Comparison of ENCODE assay signal across 18 mouse cellular contexts in the genomic region with DNA sequence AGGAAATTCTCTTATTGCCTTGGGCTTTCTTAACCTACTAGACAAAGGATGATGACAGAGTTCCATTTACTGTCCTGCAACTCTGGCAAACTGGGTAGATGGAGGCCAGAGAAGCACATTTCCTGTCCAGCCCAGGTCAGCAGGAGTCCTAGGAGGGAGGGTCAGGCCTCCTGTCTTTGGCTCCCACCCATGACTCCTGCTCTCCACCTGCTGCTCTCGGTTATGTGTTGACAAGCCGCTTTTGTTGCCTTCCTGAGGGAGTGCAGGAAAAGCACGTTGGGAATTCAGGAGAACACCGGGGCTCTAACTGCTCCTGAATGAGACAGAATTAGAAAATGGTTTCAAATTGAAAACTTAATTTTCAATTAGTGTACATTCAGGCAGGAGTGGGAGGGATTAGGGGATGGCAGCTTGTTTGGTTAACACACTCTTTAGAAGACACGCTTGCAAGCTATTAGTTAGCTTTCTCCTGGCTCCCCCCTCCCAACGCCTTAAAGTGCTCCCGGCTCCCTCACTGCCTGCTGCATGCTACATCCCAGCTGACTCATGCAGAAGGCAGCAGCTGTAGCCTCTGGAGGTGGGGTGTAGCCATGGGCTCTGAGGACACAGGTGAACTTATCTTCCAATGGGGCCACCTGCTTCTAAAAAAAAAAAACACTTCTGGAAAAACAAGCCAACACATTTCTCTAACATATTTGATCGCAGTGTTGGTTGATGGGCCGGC. TPM values are rescaled to one million over a fixed set of nuclear protein-coding genes. Genes with fewer than 3 reads are reported as not detected.
DNase-seq lines count a peak whose midpoint lies in the region; ATAC-seq lines count a peak whose summit lies in the region.
"Had no signal": no experiment of that assay in that cellular context is flagged by ENCODE, and none has a peak within 500 bp of the region (broad histone marks: within the 10 kb centered on the region; RNA-seq: fewer than 3 reads in every experiment).

No protein-coding gene starts in this region.

- H3K4me3 ChIP-seq in midbrain, embryonic 11.5 days (ENCODE audit: low read depth, low read length), result no peak overlapping the region
- no peak overlapping the region for H3K4me3 ChIP-seq in midbrain, embryonic 10.5 days
- no peak overlapping the region for H3K4me3 ChIP-seq in limb, embryonic 10.5 days
- H3K4me3 ChIP-seq in kidney, embryonic 14.5 days (ENCODE audit: low read length), result no peak overlapping the region
- H3K4me3 ChIP-seq: erythroblast, embryonic 14.5 days had no signal

- no peaks in the 10 kb centered on the region for H3K27me3 ChIP-seq in midbrain, embryonic 11.5 days (ENCODE audit: control insufficient read depth, insufficient read depth, low read length)
- H3K27me3 ChIP-seq in midbrain, embryonic 10.5 days (ENCODE audit: low read depth, poor library complexity, severe bottlenecking), result no peaks in the 10 kb centered on the region
- H3K27me3 ChIP-seq in limb, embryonic 10.5 days (ENCODE audit: low read depth, poor library complexity, severe bottlenecking), result no peaks in the 10 kb centered on the region
- H3K27me3 ChIP-seq in kidney, embryonic 14.5 days (ENCODE audit: control insufficient read depth, insufficient read depth, low read length), result no peaks in the 10 kb centered on the region

- no peaks in the 10 kb centered on the region for H3K36me3 ChIP-seq in midbrain, embryonic 11.5 days (ENCODE audit: control insufficient read depth, insufficient read depth, low read length)
- H3K36me3 ChIP-seq in midbrain, embryonic 10.5 days, result no peaks in the 10 kb centered on the region
- no peaks in the 10 kb centered on the region for H3K36me3 ChIP-seq in limb, embryonic 10.5 days
- no peaks in the 10 kb centered on the region for H3K36me3 ChIP-seq in kidney, embryonic 14.5 days (ENCODE audit: control insufficient read depth, insufficient read depth, low read length)

- no peak overlapping the region for H3K4me2 ChIP-seq in midbrain, embryonic 11.5 days
- H3K4me2 ChIP-seq in kidney, embryonic 14.5 days (replicated peaks; ENCODE audit: low read depth, low read length), result no peak overlapping the region

- H3K4me1 ChIP-seq in midbrain, embryonic 11.5 days (ENCODE audit: control insufficient read depth, insufficient read depth, low read length), result no peaks in the 10 kb centered on the region
- H3K4me1 ChIP-seq in midbrain, embryonic 10.5 days, result no peaks in the 10 kb centered on the region
- H3K4me1 ChIP-seq in limb, embryonic 10.5 days, result peaks cover under 1% of the 10 kb centered on the region; the same call in 1 of the 2 replicates
- no peaks in the 10 kb centered on the region for H3K4me1 ChIP-seq in kidney, embryonic 14.5 days (ENCODE audit: control insufficient read depth, insufficient read depth, low read length)

- H3K9ac ChIP-seq in midbrain, embryonic 11.5 days (ENCODE audit: low read length), result no peak overlapping the region
- H3K9ac ChIP-seq in kidney, embryonic 14.5 days (ENCODE audit: low read depth, low read length), result no peak overlapping the region

- ATAC-seq in midbrain, embryonic 11.5 days (ENCODE audit: low FRiP score), result no peak
- ATAC-seq in kidney, embryonic 14.5 days (ENCODE audit: low FRiP score, low TSS enrichment), result no peak
- ATAC-seq: Patski had no signal

- H3K27ac ChIP-seq in midbrain, embryonic 11.5 days (ENCODE audit: low read depth, low read length), result no peak overlapping the region
- H3K27ac ChIP-seq in midbrain, embryonic 10.5 days (replicated peaks), result no peak overlapping the region
- no peak overlapping the region for H3K27ac ChIP-seq in limb, embryonic 10.5 days
- no peak overlapping the region for H3K27ac ChIP-seq in kidney, embryonic 14.5 days (ENCODE audit: low read depth, low read length)

- 63% methylated on average over 9 of the region's 9 CpGs for WGBS in midbrain, embryonic 11.5 days
- 69% methylated on average over 9 of the region's 9 CpGs for WGBS in midbrain, embryonic 10.5 days
- WGBS in limb, embryonic 10.5 days, result 66% methylated on average over 9 of the region's 9 CpGs
- 62% methylated on average over 9 of the region's 9 CpGs for WGBS in kidney, embryonic 14.5 days

- DNase-seq in heart, adult 11 months, result peak; percentile 68
- no peak for DNase-seq in heart, postnatal 4 days
- DNase-seq in midbrain, embryonic 11.5 days (ENCODE audit: low spot score, missing footprints), result peak; percentile 49
- no peak for DNase-seq in midbrain, embryonic 10.5 days (ENCODE audit: low spot score)
- DNase-seq in cerebellum, adult 8-10 months, result peak; percentile 70
- peak; percentile 25 for DNase-seq in limb, embryonic 10.5 days (ENCODE audit: low spot score)
- no peak for DNase-seq in adrenal gland, adult 8-10 months
- DNase-seq: adrenal gland, postnatal 36 days; kidney, adult 2 months; kidney, postnatal 25 days; layer of hippocampus, adult 9-11 months; lung, adult 2 months; lung, postnatal 36 days; right cerebral cortex, postnatal 25 days; thymus, postnatal 14 days had no signal

- H3K9me3 ChIP-seq in midbrain, embryonic 11.5 days (ENCODE audit: control insufficient read depth, low read length), result no peaks in the 10 kb centered on the region
- no peaks in the 10 kb centered on the region for H3K9me3 ChIP-seq in midbrain, embryonic 10.5 days (replicated peaks)
- H3K9me3 ChIP-seq in limb, embryonic 10.5 days (replicated peaks), result no peaks in the 10 kb centered on the region
- H3K9me3 ChIP-seq in kidney, embryonic 14.5 days (ENCODE audit: control insufficient read depth, low read length), result no peaks in the 10 kb centered on the region

RNA-seq across cellular contexts. Expression of a gene that starts 40.5 kb away (rescaled TPM):
- total RNA-seq in heart, postnatal 4 days (2021), result 10 to 100 TPM; 55.7 to 56.3 TPM
- polyA plus RNA-seq in midbrain, embryonic 11.5 days (2014; fragmentation: Nextera tagmentation; extraction: Ambion mirVana), result 252 and 261 TPM in 2 replicates
- polyA plus RNA-seq in midbrain, embryonic 10.5 days (2016; fragmentation: Nextera tagmentation; extraction: Ambion mirVana), result 222 and 230 TPM in 2 replicates
- polyA plus RNA-seq in limb, embryonic 10.5 days (2016; fragmentation: Nextera tagmentation; extraction: Ambion mirVana), result 195 and 217 TPM in 2 replicates
- total RNA-seq in adrenal gland, adult 8-10 months (2022), result 10 to 100 TPM; 73.1 to 86.2 (median 82.8) TPM
- 93.5 and 191 TPM in 2 replicates for polyA plus RNA-seq in kidney, embryonic 14.5 days (2014; fragmentation: Nextera tagmentation; extraction: Ambion mirVana)

Comparison
In these comparisons a context has a peak if more than half of its experiments do, and no peak if none do; other contexts are left out.
1. DNase-seq: peak in heart, adult 11 months (single experiment), midbrain, embryonic 11.5 days (single experiment), cerebellum, adult 8-10 months (single experiment) and limb, embryonic 10.5 days (single experiment); none in heart, postnatal 4 days (single experiment), midbrain, embryonic 10.5 days (single experiment) and adrenal gland, adult 8-10 months (single experiment).